Mouse (Mus musculus) skeletal muscle tissue, postnatal 0 days (tissue): ENCODE measurements around the gene Tbx10. TPM values are rescaled to one million over a fixed set of nuclear protein-coding genes. Genes with fewer than 3 reads are reported as not detected.

Source experiments
- polyA plus RNA-seq: library from polyadenylated mRNA; unstranded; fragments of >200 nt; fragmentation: Nextera tagmentation; extraction: Ambion mirVana; gene quantifications from 2 replicates; pipeline ENCODE4 v1.2.1, GENCODE M21; 2015

Gene Tbx10
- not detected in 2 replicates for polyA plus RNA-seq

GRCm38 (mm10) chr19:3992416-3992815 is at the start of gene Tbx10:
Gene Tbx10, plus strand, starts transcription at chr19:3992752.

GRCm38 (mm10) chr19:3958470-3958869 is 34.1 kb upstream of the Tbx10 start, which contains the start of gene Aldh3b3:
Gene Aldh3b3, plus strand, starts transcription at chr19:3958645.

DNA sequence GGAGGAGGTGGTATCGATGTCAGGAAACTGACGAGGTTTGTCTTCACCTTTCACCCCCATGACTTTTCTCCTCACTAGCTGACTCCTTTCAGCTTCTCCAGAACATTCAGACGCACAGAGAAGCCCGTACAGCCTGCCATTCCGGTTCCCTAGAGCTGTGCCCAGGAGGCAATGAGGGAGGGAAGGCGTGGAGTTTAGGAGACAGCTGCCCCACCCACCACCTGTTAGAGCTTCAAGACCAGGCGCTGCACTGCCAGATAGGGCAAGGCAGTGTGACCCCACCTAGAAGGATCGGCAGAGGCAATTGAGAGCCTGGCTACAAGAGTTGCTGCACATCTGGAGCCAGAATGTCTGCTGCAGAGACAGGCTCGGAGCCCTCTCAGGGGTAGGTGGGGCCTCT is 20.3 kb upstream of the Tbx10 start, which contains the start of gene Aldh3b2:
Gene Aldh3b2 (plus strand): TSS at position 100 of the 400 bp plus-strand sequence.

GRCm38 (mm10) chr19:3986334-3986733 is 6.2 kb upstream of the Tbx10 start, which contains the start of gene Acy3:
Gene Acy3, plus strand, starts transcription at chr19:3986570.

DNA sequence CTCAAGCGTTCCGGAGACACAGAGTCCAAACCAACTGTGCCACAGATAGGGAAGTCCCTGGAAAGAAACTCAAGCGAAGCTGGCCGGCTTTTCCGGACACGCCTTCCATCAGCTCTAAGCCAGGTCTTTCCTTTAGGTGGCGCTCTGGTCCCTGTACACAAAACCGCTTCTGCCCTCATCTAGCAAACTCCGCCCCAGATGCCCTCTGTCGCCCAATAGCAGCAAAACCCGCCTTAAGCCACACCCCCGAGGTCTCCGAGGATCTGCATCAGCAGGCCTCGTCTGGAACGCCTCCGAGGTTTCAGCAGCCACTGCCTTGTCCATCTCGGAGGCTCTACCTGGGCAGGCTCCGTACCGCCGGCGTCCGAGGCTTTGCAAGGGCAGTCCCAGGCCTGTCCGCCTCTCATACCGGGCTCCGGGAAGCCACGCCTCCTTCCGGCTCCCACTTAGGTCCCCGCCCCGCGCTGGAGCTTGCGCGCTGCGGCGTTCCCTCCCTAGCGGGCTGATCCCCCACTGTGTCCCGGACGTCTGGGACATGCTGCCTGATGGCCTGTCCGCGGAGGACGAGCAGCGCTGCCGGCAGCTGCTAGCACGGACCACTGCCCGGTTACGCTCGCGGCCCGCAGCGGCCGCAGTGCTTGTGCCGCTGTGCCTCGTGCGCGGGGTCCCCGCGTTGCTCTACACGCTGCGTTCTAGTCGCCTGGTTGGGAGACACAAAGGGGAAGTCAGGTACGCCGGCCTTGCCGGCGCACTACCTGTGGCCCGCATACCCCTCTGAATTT is 7.8 kb downstream of the Tbx10 start, which contains the start of the genes Nudt8 and Gm49405:
Gene Nudt8 (plus strand): TSS at position 462 of the 782 bp plus-strand sequence.
Gene Gm49405 (plus strand): TSS at position 508 of the 782 bp plus-strand sequence.

DNA sequence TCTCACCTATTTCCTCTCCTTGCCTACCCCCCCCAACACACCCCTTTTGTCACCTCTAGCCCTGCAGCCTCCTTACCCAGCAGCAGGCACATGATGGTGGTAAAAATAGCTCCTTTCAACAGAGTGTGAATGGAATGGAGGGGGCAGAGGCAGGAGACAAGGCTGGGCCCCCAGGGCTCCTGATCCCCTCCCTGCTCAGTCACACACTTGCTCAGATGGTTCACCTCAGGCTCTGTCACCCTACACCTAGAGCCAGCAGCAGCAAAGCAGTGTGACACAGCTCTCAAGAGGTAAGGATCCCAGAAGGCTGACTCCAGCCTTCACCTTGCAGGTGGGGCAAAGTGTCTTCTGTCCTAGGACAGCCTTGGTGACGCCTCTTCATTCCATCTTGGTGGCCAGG is 10.6 kb downstream of the Tbx10 start, which contains the start of gene Doc2g:
Gene Doc2g (plus strand): TSS at position 202 of the 400 bp plus-strand sequence.

DNA sequence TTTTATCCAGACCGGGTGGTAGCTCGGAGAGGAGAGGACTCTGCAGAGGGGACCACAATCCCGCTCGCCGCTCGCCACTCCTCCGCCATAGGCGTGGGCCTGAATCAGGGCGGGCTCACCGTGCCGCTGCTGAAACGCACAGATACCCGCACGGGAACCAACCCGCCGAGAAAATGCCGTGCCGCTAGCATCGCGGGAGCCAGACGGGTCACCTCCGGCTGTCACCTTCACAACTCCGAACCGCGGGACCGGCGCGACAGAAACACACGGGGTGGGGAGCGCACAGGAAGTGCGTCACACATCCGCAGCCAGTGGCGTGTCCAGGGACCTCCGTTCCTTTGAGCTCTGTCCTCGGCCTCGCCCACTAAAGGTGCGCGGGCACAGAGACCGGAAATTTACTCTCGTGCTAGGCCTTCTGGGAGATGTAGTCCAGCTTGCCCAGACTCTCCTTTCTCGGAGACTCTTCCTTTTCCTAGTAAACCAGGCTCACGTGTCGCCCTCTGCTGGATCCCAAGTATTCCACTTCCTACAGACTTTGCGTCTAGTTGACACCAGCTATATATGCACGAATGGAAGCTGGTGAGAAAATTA is 20.0 kb downstream of the Tbx10 start, which contains the start of gene Ndufv1:
Gene Ndufv1 (minus strand): TSS at position 375 of the 591 bp plus-strand sequence.

GRCm38 (mm10) chr19:4037788-4038232 is 45.3 kb downstream of the Tbx10 start, which contains the start of gene Gstp1:
Gene Gstp1, minus strand, starts transcription at chr19:4037985.

DNA sequence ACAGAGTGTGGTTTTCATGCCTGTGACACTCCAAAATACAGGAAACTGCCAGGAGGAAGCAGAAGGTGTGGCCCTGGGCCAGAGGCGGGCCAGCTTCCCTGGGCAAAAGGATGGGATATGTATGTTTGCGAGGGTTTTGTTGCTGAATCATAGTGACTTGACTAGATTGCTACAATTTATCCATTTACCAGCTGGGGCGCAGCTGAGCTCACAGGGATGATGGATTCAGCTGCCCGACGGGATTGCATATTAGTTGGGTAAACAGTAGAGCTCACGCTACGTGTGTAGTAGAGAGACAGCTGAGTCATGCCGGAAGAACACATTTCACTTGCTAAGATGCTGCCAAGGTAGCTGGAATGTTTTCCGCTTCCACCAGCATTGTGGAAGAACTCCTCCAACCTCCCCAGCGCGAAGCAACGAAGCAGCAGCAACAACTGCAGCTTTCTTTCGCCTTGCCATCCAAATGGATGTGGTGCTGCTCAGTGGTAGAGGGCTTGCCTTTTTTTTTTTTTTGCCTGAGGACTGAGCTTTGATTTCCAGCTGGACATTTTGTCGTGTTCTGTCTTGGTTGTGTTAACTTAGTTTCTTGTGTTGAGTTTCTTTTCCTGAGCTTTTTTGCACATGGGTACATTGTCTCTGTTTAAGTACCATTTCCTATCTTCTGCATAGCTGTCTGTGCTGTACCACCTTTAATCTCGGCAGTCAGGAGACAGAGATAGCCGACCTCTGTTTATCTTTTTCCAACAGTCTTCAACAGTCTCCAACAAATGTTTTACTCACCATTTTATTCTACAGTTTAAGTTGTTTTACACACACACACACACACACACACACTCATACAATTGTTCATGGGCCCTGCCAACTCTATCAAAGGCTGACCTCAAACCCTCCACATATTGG is 53.7 kb downstream of the Tbx10 start, which contains the start of gene Gstp2:
Gene Gstp2 (minus strand): TSS at position 58 of the 900 bp plus-strand sequence.

Other genes with a start within 250 kb of the Tbx10 start
- 12.8 and 13.9 TPM in 2 replicates for gene Kmt5b, start 225.3 kb upstream of the Tbx10 start, polyA plus RNA-seq
- gene Chka, start 141.0 kb upstream of the Tbx10 start, polyA plus RNA-seq: 7.9 and 9.6 TPM in 2 replicates
- gene Tcirg1, start 85.6 kb upstream of the Tbx10 start, polyA plus RNA-seq: 16.4 and 18.2 TPM in 2 replicates
- 372 and 439 TPM in 2 replicates for gene Ndufs8, start 80.0 kb upstream of the Tbx10 start, polyA plus RNA-seq
- gene Aldh3b1, start 62.9 kb upstream of the Tbx10 start, polyA plus RNA-seq: 7.5 and 8.1 TPM in 2 replicates
- 20.6 and 25.5 TPM in 2 replicates for gene Unc93b1, start 57.6 kb upstream of the Tbx10 start, polyA plus RNA-seq
- 0.35 TPM in 1 of 2 replicates, not detected in the other for gene Aldh3b3, start 34.1 kb upstream of the Tbx10 start, polyA plus RNA-seq
- 1.0 and 9.9 TPM in 2 replicates for gene Aldh3b2, start 20.4 kb upstream of the Tbx10 start, polyA plus RNA-seq
- gene Acy3, start 6.2 kb upstream of the Tbx10 start, polyA plus RNA-seq: 10.8 and 13.3 TPM in 2 replicates
- 39.5 and 49.5 TPM in 2 replicates for gene Nudt8, start 7.8 kb downstream of the Tbx10 start, polyA plus RNA-seq
- 0.94 and 1.1 TPM in 2 replicates for gene Gm49405, start 7.9 kb downstream of the Tbx10 start, polyA plus RNA-seq
- 1.6 and 2.5 TPM in 2 replicates for gene Doc2g, start 10.6 kb downstream of the Tbx10 start, polyA plus RNA-seq
- 413 and 450 TPM in 2 replicates for gene Ndufv1, start 20.1 kb downstream of the Tbx10 start, polyA plus RNA-seq
- 271 and 284 TPM in 2 replicates for gene Gstp1, start 45.2 kb downstream of the Tbx10 start, polyA plus RNA-seq
- 11.0 and 11.1 TPM in 2 replicates for gene Gstp2, start 53.3 kb downstream of the Tbx10 start, polyA plus RNA-seq
- 0.21 TPM in 1 of 2 replicates, not detected in the other for gene Gstp3, start 66.8 kb downstream of the Tbx10 start, polyA plus RNA-seq
- gene Cabp2, start 88.8 kb downstream of the Tbx10 start, polyA plus RNA-seq: 1.3 and 1.5 TPM in 2 replicates
- gene Cdk2ap2, start 104.4 kb downstream of the Tbx10 start, polyA plus RNA-seq: 38.7 and 45.9 TPM in 2 replicates
- gene Pitpnm1, start 107.2 kb downstream of the Tbx10 start, polyA plus RNA-seq: 3.8 and 5.2 TPM in 2 replicates
- 56.7 and 57.8 TPM in 2 replicates for gene Aip, start 133.1 kb downstream of the Tbx10 start, polyA plus RNA-seq
- gene Gpr152, start 147.0 kb downstream of the Tbx10 start, polyA plus RNA-seq: not detected in 2 replicates
- 0.14 and 1.5 TPM in 2 replicates for gene Cabp4, start 151.3 kb downstream of the Tbx10 start, polyA plus RNA-seq
- 67.6 and 99.9 TPM in 2 replicates for gene Coro1b, start 155.9 kb downstream of the Tbx10 start, polyA plus RNA-seq
- gene Ptprcap, start 160.9 kb downstream of the Tbx10 start, polyA plus RNA-seq: 2.1 and 2.3 TPM in 2 replicates
- 42.6 and 42.9 TPM in 2 replicates for gene Rps6kb2, start 170.6 kb downstream of the Tbx10 start, polyA plus RNA-seq
- gene Carns1, start 182.7 kb downstream of the Tbx10 start, polyA plus RNA-seq: 16.9 and 20.7 TPM in 2 replicates
- 5.1 and 6.7 TPM in 2 replicates for gene Tbc1d10c, start 198.5 kb downstream of the Tbx10 start, polyA plus RNA-seq
- gene Ppp1ca, start 199.3 kb downstream of the Tbx10 start, polyA plus RNA-seq: 660 and 721 TPM in 2 replicates
- 10.2 and 10.8 TPM in 2 replicates for gene Rad9a, start 208.9 kb downstream of the Tbx10 start, polyA plus RNA-seq
- gene Clcf1, start 221.5 kb downstream of the Tbx10 start, polyA plus RNA-seq: 0.51 and 0.85 TPM in 2 replicates
- not detected in 2 replicates for gene AC109138.7, start 221.6 kb downstream of the Tbx10 start, polyA plus RNA-seq
- gene Pold4, start 239.1 kb downstream of the Tbx10 start, polyA plus RNA-seq: 35.0 and 37.0 TPM in 2 replicates